Mouse (Mus musculus) liver, embryonic 11.5 days (tissue): Measurements from ENCODE around the gene Foxp1. TPM values are rescaled to one million over a fixed set of nuclear protein-coding genes. Genes with fewer than 3 reads are reported as not detected.

Experiments used
- ATAC-seq: fragments of 200-750 bp; cut with Nextera tagmentation; replicated peaks from 2 replicates; pipeline ENCODE4 v1.8.0; 2017; ENCODE audit warnings: moderate number of reproducible peaks, mild to moderate bottlenecking, moderate TSS enrichment, moderate library complexity; ENCODE audit not compliant: low FRiP score
- DNase-seq: peaks from one replicate; pipeline ENCODE4 v3.0.0-alpha.2; 2017; ENCODE audit warnings: low spot score
- H3K27ac ChIP-seq: fragments of 300-500 bp; sonication (generic); 2 replicates; pipeline ENCODE4 v1.5.1; 2014; ENCODE audit warnings: mild to moderate bottlenecking, low read depth, low read length, control low read depth
- H3K27me3 ChIP-seq: fragments of 300-500 bp; sonication (generic); replicated peaks from 2 replicates; pipeline ENCODE4 v1.6.1; 2014; ENCODE audit warnings: low read length, mixed read lengths; ENCODE audit not compliant: control insufficient read depth, insufficient read depth
- H3K36me3 ChIP-seq: fragments of 300-500 bp; sonication (generic); 2 replicates; pipeline ENCODE4 v1.6.1; 2014; ENCODE audit warnings: mild to moderate bottlenecking, low read length, moderate library complexity, mixed read lengths; ENCODE audit not compliant: control insufficient read depth, insufficient read depth
- H3K4me1 ChIP-seq: fragments of 300-500 bp; sonication (generic); replicated peaks from 2 replicates; pipeline ENCODE4 v1.6.1; 2014; ENCODE audit warnings: low read length, mixed read lengths; ENCODE audit not compliant: control insufficient read depth, insufficient read depth
- H3K4me2 ChIP-seq: fragments of 300-500 bp; sonication (generic); 2 replicates; pipeline ENCODE4 v1.6.1; 2014; ENCODE audit warnings: mild to moderate bottlenecking, control low read depth, moderate library complexity
- H3K4me3 ChIP-seq: fragments of 300-500 bp; sonication (generic); 2 replicates; pipeline ENCODE4 v1.5.1; 2014; ENCODE audit warnings: low read depth, low read length, control low read depth
- H3K9ac ChIP-seq: fragments of 300-500 bp; sonication (generic); 2 replicates; pipeline ENCODE4 v1.6.1; 2014; ENCODE audit warnings: low read depth, low read length, control low read depth
- H3K9me3 ChIP-seq: fragments of 300-500 bp; sonication (generic); 2 replicates; pipeline ENCODE4 v1.6.1; 2016; ENCODE audit warnings: low read length, inconsistent platforms, mixed read lengths; ENCODE audit not compliant: control insufficient read depth
- WGBS: fragments of 180-500 bp; shearing (Covaris S2); extraction: QIAGEN DNeasy Blood & Tissue Kit; methylation state at CpG from one replicate; pipeline ENCODE4 v1.1.7; 2014; 5-methylcytosine and 5-hydroxymethylcytosine counted together
- polyA plus RNA-seq: library from polyadenylated mRNA; unstranded; fragments of >200 nt; fragmentation: Nextera tagmentation; extraction: Ambion mirVana; gene quantifications from 2 replicates; pipeline ENCODE4 v1.2.1, GENCODE M21; 2014

Gene Foxp1
- polyA plus RNA-seq, 1 experiment from 2014 or later = 62.1 TPM

GRCm38 (mm10) chr6:99167001-99167400 lies 355.5 kb downstream of the Foxp1 start:
- Histone ChIP-seq H3K4me3 (no peak overlapping the region), H3K27ac (no peak overlapping the region), H3K36me3 (no peaks in the 10 kb centered on the region), H3K9me3 (no peaks in the 10 kb centered on the region), H3K4me1 (peaks cover 8% of the 10 kb centered on the region), H3K4me2 (no peak overlapping the region), H3K27me3 (no peaks in the 10 kb centered on the region), H3K9ac (no peak overlapping the region)
- WGBS = 74% methylated on average over 8 of the region's 8 CpGs
- DNase-seq (no peak), ATAC-seq (no peak)

- WGBS = 83% methylated on average over 4 of the region's 4 CpGs
- H3K27me3 ChIP-seq = no peaks in the 10 kb centered on the region
- no peak overlapping the region for H3K4me3 ChIP-seq
- no peak overlapping the region for H3K9ac ChIP-seq
- H3K27ac ChIP-seq = no peak overlapping the region
- no peaks in the 10 kb centered on the region for H3K36me3 ChIP-seq
- H3K9me3 ChIP-seq = no peaks in the 10 kb centered on the region
- H3K4me1 ChIP-seq = peaks cover 5% of the 10 kb centered on the region; the same call in 1 of the 2 replicates
- DNase-seq (no peak), ATAC-seq (no peak)
- H3K4me2 ChIP-seq = no peak overlapping the region
Observed at GRCm38 (mm10) chr6:99166169-99166568, 356.4 kb downstream of the Foxp1 start.

DNA sequence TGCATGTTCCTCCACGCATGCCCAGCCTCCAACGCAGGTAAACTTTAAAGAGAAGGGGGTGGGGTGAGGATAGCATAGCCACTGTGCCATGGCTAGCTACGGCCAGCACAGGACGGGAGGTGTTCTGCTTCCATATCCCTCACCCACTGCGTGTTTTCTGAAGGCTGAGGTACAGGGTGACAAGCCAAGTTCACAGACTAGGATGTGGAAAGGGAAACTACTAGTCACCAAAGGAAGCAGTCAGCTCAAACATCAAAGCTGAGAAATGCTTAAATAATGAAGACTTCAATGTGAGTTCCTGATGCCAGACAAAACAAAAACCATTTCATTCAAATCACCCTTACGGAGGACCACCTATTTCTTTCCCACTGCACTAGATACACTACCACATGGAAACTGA lies 357.8 kb downstream of the Foxp1 start:
- Histone ChIP-seq H3K27ac (no peak overlapping the region), H3K4me3 (no peak overlapping the region)
- no peak for ATAC-seq

DNA sequence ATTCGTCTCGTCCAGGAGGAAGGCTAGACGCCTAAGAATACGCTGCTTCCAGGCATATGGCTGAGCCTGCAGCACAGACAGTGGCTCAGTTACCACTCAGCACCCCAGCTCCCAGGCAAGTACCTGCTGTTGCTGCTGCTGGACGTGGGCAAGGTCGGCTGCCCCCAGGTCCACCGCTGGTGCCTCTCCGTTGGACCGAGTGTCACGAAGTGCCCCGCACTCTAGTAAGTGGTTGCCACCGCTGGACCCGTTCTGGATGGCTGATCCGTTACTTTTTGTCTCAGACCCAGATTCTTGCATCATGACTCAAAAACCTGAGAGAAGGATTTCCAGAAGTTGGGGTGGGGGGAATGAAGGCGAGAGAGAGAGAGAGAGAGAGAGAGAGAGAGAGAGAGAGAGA lies 359.8 kb downstream of the Foxp1 start:
- Histone ChIP-seq H3K9me3 (no peaks in the 10 kb centered on the region), H3K4me2 (no peak overlapping the region), H3K36me3 (no peaks in the 10 kb centered on the region), H3K27me3 (no peaks in the 10 kb centered on the region), H3K9ac (no peak overlapping the region), H3K27ac (no peak overlapping the region), H3K4me3 (no peak overlapping the region), H3K4me1 (no peaks in the 10 kb centered on the region; the same call in 1 of the 2 replicates)
- DNase-seq (no peak), ATAC-seq (no peak)
- 90% methylated on average over 15 of the region's 15 CpGs for WGBS

More for the DNA sequence above, 357.8 kb downstream of the Foxp1 start:
- no peak overlapping the region for H3K9ac ChIP-seq
- DNase-seq = no peak
- H3K36me3 ChIP-seq = no peaks in the 10 kb centered on the region
- no peaks in the 10 kb centered on the region for H3K9me3 ChIP-seq
- H3K27me3 ChIP-seq = no peaks in the 10 kb centered on the region
- no peak overlapping the region for H3K4me2 ChIP-seq
- peaks cover 5% of the 10 kb centered on the region for H3K4me1 ChIP-seq
- WGBS = 83% methylated on average over 6 of the region's 6 CpGs

- H3K27me3 ChIP-seq = no peaks in the 10 kb centered on the region
- no peak overlapping the region for H3K4me2 ChIP-seq
- H3K9ac ChIP-seq = no peak overlapping the region
- no peak for DNase-seq
- ATAC-seq = no peak
- H3K9me3 ChIP-seq = no peaks in the 10 kb centered on the region
- no peak overlapping the region for H3K4me3 ChIP-seq
- no peaks in the 10 kb centered on the region for H3K36me3 ChIP-seq
- 77% methylated on average over 9 of the region's 9 CpGs for WGBS
- no peaks in the 10 kb centered on the region; the same call in 1 of the 2 replicates for H3K4me1 ChIP-seq
- H3K27ac ChIP-seq = no peak overlapping the region
Observed at GRCm38 (mm10) chr6:99160348-99160693, 362.2 kb downstream of the Foxp1 start.

DNA sequence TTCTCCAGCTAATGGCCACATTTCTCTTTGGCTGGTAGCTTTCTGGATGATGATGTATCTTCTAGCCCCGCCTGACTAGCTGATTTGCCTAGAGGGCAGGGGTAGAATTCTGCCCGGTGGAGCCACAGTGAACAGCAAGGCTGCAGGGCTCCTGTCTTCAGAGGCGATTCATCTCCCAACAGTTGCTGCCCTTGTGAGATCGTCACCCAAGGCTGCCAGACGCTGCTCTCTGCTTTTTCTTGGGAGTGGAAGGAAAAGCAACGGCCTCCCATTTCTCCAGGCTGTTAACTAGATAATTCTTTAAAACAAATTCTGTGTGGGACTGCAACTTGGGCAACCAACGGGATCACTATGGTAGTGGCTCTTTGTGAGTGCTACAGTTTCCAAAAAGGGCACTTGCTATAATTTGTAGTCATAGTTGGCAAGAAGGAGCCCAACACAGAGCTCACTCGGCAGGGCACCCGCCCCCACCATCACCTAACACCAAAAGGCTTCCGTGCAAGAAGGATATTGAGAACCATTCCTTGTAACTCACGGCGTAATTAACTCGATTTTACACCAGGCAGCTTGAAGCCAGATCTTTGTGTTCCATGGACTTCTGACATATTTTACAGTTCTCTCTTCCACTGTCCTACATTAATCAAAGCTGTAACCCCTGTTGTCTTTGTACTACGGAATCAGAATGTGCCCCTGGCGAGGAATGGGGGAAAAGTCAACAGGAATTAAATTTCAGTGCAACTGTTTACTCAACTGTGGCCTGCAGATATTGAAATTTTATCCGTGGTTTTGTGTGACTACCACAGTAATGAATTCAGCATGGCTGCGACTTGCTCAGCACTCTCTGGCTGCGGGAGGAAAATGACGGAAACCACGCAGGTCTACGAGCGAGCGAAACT lies 362.8 kb downstream of the Foxp1 start:
- WGBS = 65% methylated on average over 23 of the region's 23 CpGs
- DNase-seq (no peak), ATAC-seq (no peak)
- Histone ChIP-seq H3K4me1 (no peaks in the 10 kb centered on the region; the same call in 1 of the 2 replicates), H3K4me3 (no peak overlapping the region), H3K9me3 (no peaks in the 10 kb centered on the region), H3K27me3 (no peaks in the 10 kb centered on the region), H3K4me2 (no peak overlapping the region), H3K36me3 (no peaks in the 10 kb centered on the region), H3K27ac (no peak overlapping the region), H3K9ac (no peak overlapping the region)

DNA sequence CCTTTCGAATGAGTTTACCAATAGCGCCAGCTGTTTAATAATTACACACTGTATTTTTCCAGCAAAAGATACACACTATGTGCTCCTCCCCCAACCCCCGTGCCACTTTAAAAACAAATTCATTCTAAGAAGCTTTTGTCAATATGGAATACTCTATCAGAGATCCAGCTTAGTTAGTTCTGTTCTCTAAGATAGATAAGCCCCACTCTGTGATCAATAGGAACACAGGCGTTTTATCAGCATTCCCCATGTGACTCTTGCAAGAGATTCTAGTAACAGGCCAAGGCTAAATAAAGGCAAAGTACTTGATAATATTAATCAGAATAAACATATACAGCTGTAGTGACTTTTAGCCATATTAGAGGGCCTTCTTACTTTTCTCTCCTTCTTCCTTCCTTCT lies 368.8 kb downstream of the Foxp1 start:
- no peak for ATAC-seq
- Histone ChIP-seq H3K9me3 (no peaks in the 10 kb centered on the region), H3K4me3 (no peak overlapping the region), H3K4me2 (no peak overlapping the region), H3K36me3 (no peaks in the 10 kb centered on the region), H3K27ac (no peak overlapping the region), H3K4me1 (peaks cover 2% of the 10 kb centered on the region; the same call in 1 of the 2 replicates), H3K27me3 (no peaks in the 10 kb centered on the region), H3K9ac (no peak overlapping the region)
- DNase-seq = no peak
- 68% methylated on average over 4 of the region's 4 CpGs for WGBS

GRCm38 (mm10) chr6:99146400-99146905 lies 376.1 kb downstream of the Foxp1 start:
- Histone ChIP-seq H3K27ac (no peak overlapping the region), H3K4me3 (no peak overlapping the region), H3K36me3 (no peaks in the 10 kb centered on the region), H3K27me3 (no peaks in the 10 kb centered on the region), H3K4me2 (no peak overlapping the region), H3K4me1 (no peaks in the 10 kb centered on the region; the same call in 1 of the 2 replicates), H3K9ac (no peak overlapping the region), H3K9me3 (no peaks in the 10 kb centered on the region)
- 83% methylated on average over 7 of the region's 7 CpGs for WGBS
- no peak for DNase-seq
- ATAC-seq = no peak

- Histone ChIP-seq H3K27me3 (no peaks in the 10 kb centered on the region), H3K36me3 (no peaks in the 10 kb centered on the region), H3K4me3 (no peak overlapping the region), H3K9me3 (no peaks in the 10 kb centered on the region), H3K4me1 (no peaks in the 10 kb centered on the region; the same call in 1 of the 2 replicates), H3K27ac (no peak overlapping the region), H3K4me2 (no peak overlapping the region), H3K9ac (no peak overlapping the region)
- 75% methylated on average over 7 of the region's 7 CpGs for WGBS
- DNase-seq (no peak), ATAC-seq (no peak)
Observed at GRCm38 (mm10) chr6:99145033-99145432, 377.5 kb downstream of the Foxp1 start.
